Mouse (Mus musculus): ENCODE results near the gene Col5a2.

- TF ChIP-seq CTCF (IDR thresholded peaks at IDR 0.05; ENCODE audit: low read depth, low read length) (no peak), POLR2A (IDR thresholded peaks at IDR 0.05; ENCODE audit: borderline replicate concordance, low read depth, low read length) (no peak)
Measured at GRCm38 (mm10) chr1:45455763-45456162, 47.3 kb downstream of the Col5a2 start.
